In the genomic region with DNA sequence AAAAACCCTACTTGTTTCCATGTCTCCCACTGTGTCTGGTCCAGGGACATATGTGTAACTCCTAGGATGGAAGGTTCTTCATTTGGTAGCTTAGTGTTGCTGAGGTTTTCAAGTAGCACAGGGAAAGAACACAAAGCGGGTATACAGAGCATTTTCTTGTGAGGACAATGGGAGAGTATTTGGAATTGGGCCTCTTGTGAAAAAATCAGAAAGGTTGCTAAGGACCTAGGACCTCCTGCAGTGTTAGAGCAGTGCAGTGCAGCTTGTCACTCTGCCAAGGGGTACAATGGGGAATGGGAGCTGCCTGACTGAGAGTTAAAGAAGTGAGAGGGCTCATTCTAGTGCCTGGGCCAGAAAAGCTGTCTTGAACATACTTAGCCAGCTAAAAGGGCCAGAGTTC, we compare ENCODE assay signal across 10 mouse cellular contexts.
DNase-seq lines count a peak whose midpoint lies in the region; ATAC-seq and TF ChIP-seq lines count a peak whose summit lies in the region.
"Had no signal": no experiment of that assay in that cellular context is flagged by ENCODE, and none has a peak within 500 bp of the region (broad histone marks: within the 10 kb centered on the region; RNA-seq: fewer than 3 reads in every experiment).

No protein-coding gene starts in this region.

- no peak overlapping the region for H3K27ac ChIP-seq in lung, embryonic 14.5 days (ENCODE audit: low read depth)
- peak overlapping the region; percentile 54; the same call in 1 of the 2 replicates for H3K27ac ChIP-seq in hindbrain, embryonic 15.5 days (replicated peaks)
- no peak overlapping the region for H3K27ac ChIP-seq in liver, embryonic 11.5 days (ENCODE audit: low read depth, low read length)
- H3K27ac ChIP-seq: macrophage had no signal

- peak; percentile 21 for DNase-seq in adrenal gland, postnatal 10 days
- no peak for DNase-seq in adrenal gland, adult 18-20 months (ENCODE audit: low spot score in 2 of 2)
- DNase-seq in lung, embryonic 14.5 days, result peak; percentile 19
- DNase-seq in lung, adult 2 months, result no peak
- peak; percentile 34 for DNase-seq in retina, embryonic 14.5 days (ENCODE audit: low spot score)
- no peak for DNase-seq in cerebellum, adult 18-20 months
- DNase-seq in liver, embryonic 11.5 days (ENCODE audit: low spot score), result no peak
- DNase-seq: gastrocnemius, postnatal 36 days had no signal

- no peaks in the 10 kb centered on the region for H3K27me3 ChIP-seq in lung, embryonic 14.5 days (ENCODE audit: insufficient read depth, low read length)
- no peaks in the 10 kb centered on the region for H3K27me3 ChIP-seq in hindbrain, embryonic 15.5 days
- H3K27me3 ChIP-seq in liver, embryonic 11.5 days (replicated peaks; ENCODE audit: control insufficient read depth, insufficient read depth, low read length), result no peaks in the 10 kb centered on the region

- no peaks in the 10 kb centered on the region for H3K9me3 ChIP-seq in lung, embryonic 14.5 days (ENCODE audit: low read depth, low read length)
- H3K9me3 ChIP-seq in hindbrain, embryonic 15.5 days, result no peaks in the 10 kb centered on the region
- H3K9me3 ChIP-seq in liver, embryonic 11.5 days (ENCODE audit: control insufficient read depth, low read length), result no peaks in the 10 kb centered on the region

- WGBS in lung, embryonic 14.5 days, result 83% methylated on average over 1 of the region's 1 CpGs
- WGBS in lung, adult 2 months, result 89% methylated on average over 1 of the region's 1 CpGs
- WGBS in hindbrain, embryonic 15.5 days, result 18% methylated on average over 1 of the region's 1 CpGs
- WGBS in liver, embryonic 11.5 days, result 89% methylated on average over 1 of the region's 1 CpGs

- TF ChIP-seq CTCF in lung, embryonic 14.5 days (IDR thresholded peaks at IDR 0.05; ENCODE audit: low read depth), result no peak
- no peak for TF ChIP-seq CTCF in lung, adult 2 months (IDR thresholded peaks at IDR 0.05; ENCODE audit: insufficient read depth, low read length)

- no peak overlapping the region for H3K9ac ChIP-seq in lung, embryonic 14.5 days
- no peak overlapping the region for H3K9ac ChIP-seq in hindbrain, embryonic 15.5 days
- no peak overlapping the region for H3K9ac ChIP-seq in liver, embryonic 11.5 days (ENCODE audit: low read depth, low read length)

- ATAC-seq in lung, embryonic 14.5 days (ENCODE audit: insufficient read depth), result no peak
- peak; percentile 91 for ATAC-seq in hindbrain, embryonic 15.5 days (ENCODE audit: low FRiP score, low read depth)
- no peak for ATAC-seq in liver, embryonic 11.5 days (replicated peaks; ENCODE audit: low FRiP score)

- no peak for TF ChIP-seq POLR2A in lung, adult 2 months (IDR thresholded peaks at IDR 0.05; ENCODE audit: borderline replicate concordance, extremely low read depth, low read depth, low read length)

- H3K4me3 ChIP-seq in lung, embryonic 14.5 days (ENCODE audit: low read depth, low read length), result no peak overlapping the region
- no peak overlapping the region for H3K4me3 ChIP-seq in lung, adult 2 months (replicated peaks; ENCODE audit: extremely low read depth, low read depth, low read length)
- no peak overlapping the region for H3K4me3 ChIP-seq in hindbrain, embryonic 15.5 days
- no peak overlapping the region for H3K4me3 ChIP-seq in liver, embryonic 11.5 days (ENCODE audit: low read depth, low read length)

- H3K4me2 ChIP-seq in lung, embryonic 14.5 days, result no peak overlapping the region
- H3K4me2 ChIP-seq in hindbrain, embryonic 15.5 days, result no peak overlapping the region
- no peak overlapping the region for H3K4me2 ChIP-seq in liver, embryonic 11.5 days

- no peaks in the 10 kb centered on the region; the same call in 1 of the 2 replicates for H3K4me1 ChIP-seq in lung, embryonic 14.5 days (ENCODE audit: insufficient read depth)
- no peaks in the 10 kb centered on the region for H3K4me1 ChIP-seq in lung, adult 2 months (ENCODE audit: control insufficient read depth, insufficient read depth, low read length)
- H3K4me1 ChIP-seq in hindbrain, embryonic 15.5 days (replicated peaks), result no peaks in the 10 kb centered on the region
- no peaks in the 10 kb centered on the region for H3K4me1 ChIP-seq in liver, embryonic 11.5 days (replicated peaks; ENCODE audit: control insufficient read depth, insufficient read depth, low read length)

- no peaks in the 10 kb centered on the region for H3K36me3 ChIP-seq in lung, embryonic 14.5 days (ENCODE audit: insufficient read depth)
- H3K36me3 ChIP-seq in hindbrain, embryonic 15.5 days, result no peaks in the 10 kb centered on the region
- no peaks in the 10 kb centered on the region for H3K36me3 ChIP-seq in liver, embryonic 11.5 days (ENCODE audit: control insufficient read depth, insufficient read depth, low read length)

Comparison
In these comparisons a context has a peak if more than half of its experiments do, and no peak if none do; other contexts are left out.
1. DNase-seq: peak in adrenal gland, postnatal 10 days (single experiment), lung, embryonic 14.5 days (single experiment) and retina, embryonic 14.5 days (single experiment); none in adrenal gland, adult 18-20 months (0 of 2), lung, adult 2 months (single experiment), cerebellum, adult 18-20 months (0 of 2) and liver, embryonic 11.5 days (single experiment).